Mouse (Mus musculus) liver, embryonic 16.5 days (tissue): ENCODE results near the gene Grid2. TPM values are rescaled to one million over a fixed set of nuclear protein-coding genes. Genes with fewer than 3 reads are reported as not detected.

Experiments used
- ATAC-seq: fragments of 200-750 bp; cut with Nextera tagmentation; 2 replicates; pipeline ENCODE4 v1.8.0; 2017; ENCODE audit warnings: low read depth, mild to moderate bottlenecking, moderate number of reproducible peaks, moderate library complexity
- H3K27ac ChIP-seq: fragments of 300-500 bp; sonication (generic); 2 replicates; pipeline ENCODE4 v1.5.1; 2014; ENCODE audit warnings: mild to moderate bottlenecking, low read length
- H3K27me3 ChIP-seq: fragments of 300-500 bp; sonication (generic); 2 replicates; pipeline ENCODE4 v1.6.1; 2014; ENCODE audit warnings: low read depth, low read length, mixed read lengths; ENCODE audit not compliant: control insufficient read depth, insufficient read depth
- H3K36me3 ChIP-seq: fragments of 300-500 bp; sonication (generic); 2 replicates; pipeline ENCODE4 v1.6.1; 2014; ENCODE audit warnings: mild to moderate bottlenecking; ENCODE audit not compliant: control insufficient read depth, insufficient read depth
- H3K4me1 ChIP-seq: fragments of 300-500 bp; sonication (generic); 2 replicates; pipeline ENCODE4 v1.6.1; 2014; ENCODE audit warnings: low read depth, low read length, mixed read lengths; ENCODE audit not compliant: control insufficient read depth
- H3K4me2 ChIP-seq: fragments of 300-500 bp; sonication (generic); 2 replicates; pipeline ENCODE4 v1.6.1; 2014; ENCODE audit warnings: low read depth, low read length, mixed read lengths
- H3K4me3 ChIP-seq: fragments of 300-500 bp; sonication (generic); 2 replicates; pipeline ENCODE4 v1.5.1; 2014; ENCODE audit warnings: low read depth, mild to moderate bottlenecking, low read length
- H3K9ac ChIP-seq: fragments of 300-500 bp; sonication (generic); 2 replicates; pipeline ENCODE4 v1.6.1; 2014; ENCODE audit warnings: low read depth, low read length
- H3K9me3 ChIP-seq: fragments of 300-500 bp; sonication (generic); replicated peaks from 2 replicates; pipeline ENCODE4 v1.6.1; 2016; ENCODE audit warnings: low read length; ENCODE audit not compliant: control insufficient read depth
- WGBS: fragments of 180-500 bp; shearing (Covaris S2); extraction: QIAGEN DNeasy Blood & Tissue Kit; methylation state at CpG from one replicate; pipeline ENCODE4 v1.1.7; 2014; ENCODE audit not compliant: insufficient replicate concordance; 5-methylcytosine and 5-hydroxymethylcytosine counted together
- polyA plus RNA-seq: library from polyadenylated mRNA; unstranded; fragments of >200 nt; fragmentation: Nextera tagmentation; extraction: Ambion mirVana; gene quantifications from 2 replicates; pipeline ENCODE4 v1.2.1, GENCODE M21; 2015

Grid2 gene
- polyA plus RNA-seq, 1 experiment from 2014 or later, result not detected

DNA sequence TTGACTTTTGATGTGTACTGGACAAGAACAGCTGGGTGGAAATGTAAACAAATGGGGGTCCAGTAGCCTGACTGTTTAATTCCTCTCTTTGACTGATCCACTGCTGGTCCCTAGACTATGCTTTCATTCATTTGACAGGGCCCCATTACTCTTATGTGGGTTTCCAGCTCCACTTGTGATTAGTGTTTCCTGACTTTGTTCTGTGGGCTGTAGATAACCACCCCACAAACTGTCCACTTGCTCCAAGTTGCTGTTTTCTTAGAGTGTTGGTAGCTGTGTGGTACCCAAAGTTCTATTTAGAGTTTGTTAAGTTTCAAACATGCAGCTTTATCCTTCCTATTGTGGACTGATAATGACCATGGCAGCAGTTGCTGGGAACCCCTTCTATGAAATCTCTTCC, 1172.0 kb downstream of the Grid2 start:
- no peaks in the 10 kb centered on the region for H3K36me3 ChIP-seq
- H3K27ac ChIP-seq, result no peak overlapping the region
- no peaks in the 10 kb centered on the region for H3K9me3 ChIP-seq
- H3K4me2 ChIP-seq, result no peak overlapping the region
- H3K9ac ChIP-seq, result no peak overlapping the region
- ATAC-seq, result no peak
- H3K4me1 ChIP-seq, result no peaks in the 10 kb centered on the region
- no peaks in the 10 kb centered on the region for H3K27me3 ChIP-seq
- H3K4me3 ChIP-seq, result no peak overlapping the region

DNA sequence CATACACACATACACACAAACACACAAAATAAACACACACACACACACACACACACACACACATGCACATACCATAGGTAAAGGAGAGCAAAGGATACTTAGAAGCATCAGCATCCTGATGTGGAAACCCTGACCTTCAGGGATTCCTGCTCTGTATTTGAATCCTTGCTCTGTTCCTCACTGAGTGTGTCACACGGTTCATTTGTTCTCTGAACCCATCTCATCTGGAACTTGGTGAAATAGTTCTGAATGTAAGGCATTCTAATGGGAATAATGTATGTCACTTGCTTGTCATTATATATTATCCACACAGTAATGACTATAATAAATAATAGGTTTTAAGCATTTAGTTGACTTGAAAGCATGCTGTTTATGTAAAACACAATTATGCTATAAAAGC, 1173.2 kb downstream of the Grid2 start:
- no peak for ATAC-seq
- H3K27ac ChIP-seq, result no peak overlapping the region
- H3K4me2 ChIP-seq, result no peak overlapping the region
- no peaks in the 10 kb centered on the region for H3K36me3 ChIP-seq
- H3K4me1 ChIP-seq, result no peaks in the 10 kb centered on the region
- WGBS, result 37% methylated on average over 1 of the region's 1 CpGs
- no peaks in the 10 kb centered on the region for H3K9me3 ChIP-seq
- H3K4me3 ChIP-seq, result no peak overlapping the region
- H3K9ac ChIP-seq, result no peak overlapping the region
- H3K27me3 ChIP-seq, result no peaks in the 10 kb centered on the region

DNA sequence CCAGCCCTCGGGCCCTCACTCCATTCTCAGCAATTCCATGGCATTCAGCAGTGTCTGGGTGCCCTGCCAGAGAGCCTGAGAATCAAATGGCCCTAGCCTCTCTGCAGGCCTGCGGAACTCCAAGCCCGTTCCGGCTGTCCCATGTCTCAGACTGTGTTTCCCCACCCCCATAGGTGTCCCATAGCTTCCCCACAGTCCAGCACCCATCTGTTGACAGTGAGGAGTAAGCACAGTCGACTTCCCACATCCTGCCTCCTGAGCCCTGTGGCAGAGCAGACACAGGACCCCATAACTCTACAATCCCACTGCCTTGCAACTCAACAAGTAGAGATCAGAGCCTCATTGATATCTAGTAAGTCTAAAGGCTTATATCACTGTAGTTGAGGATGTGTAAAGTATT, 1192.5 kb downstream of the Grid2 start:
- Histone ChIP-seq H3K9me3 (no peaks in the 10 kb centered on the region), H3K9ac (no peak overlapping the region), H3K27me3 (no peaks in the 10 kb centered on the region), H3K4me3 (no peak overlapping the region), H3K36me3 (no peaks in the 10 kb centered on the region), H3K4me2 (no peak overlapping the region), H3K4me1 (no peaks in the 10 kb centered on the region), H3K27ac (no peak overlapping the region)
- 56% methylated on average over 5 of the region's 5 CpGs for WGBS
- no peak for ATAC-seq

DNA sequence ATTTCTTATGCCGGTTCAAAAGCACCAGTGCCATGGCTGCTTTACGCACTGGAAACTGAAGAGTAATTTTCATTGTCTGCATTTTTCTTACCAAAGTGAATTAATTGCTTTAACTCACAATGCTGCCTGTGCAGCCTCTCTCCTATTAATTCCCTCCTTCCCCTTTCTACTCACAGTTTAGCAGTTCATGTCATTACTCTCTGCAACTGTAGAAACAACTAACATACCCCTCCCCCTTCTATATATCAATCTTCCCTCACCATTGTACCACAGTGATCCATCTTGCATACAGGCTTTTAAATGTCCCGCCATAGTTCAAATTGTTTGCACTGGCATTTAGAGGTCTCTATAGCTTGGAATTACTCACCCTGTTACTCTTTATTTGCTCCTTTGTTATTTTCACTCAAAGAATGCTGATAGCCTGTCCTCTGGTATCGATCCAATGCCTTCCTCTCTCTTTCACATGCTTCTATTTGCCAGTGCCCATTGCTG, 1193.2 kb downstream of the Grid2 start:
- H3K9ac ChIP-seq, result no peak overlapping the region
- no peak for ATAC-seq
- H3K9me3 ChIP-seq, result no peaks in the 10 kb centered on the region
- H3K4me3 ChIP-seq, result no peak overlapping the region
- no peaks in the 10 kb centered on the region for H3K4me1 ChIP-seq
- no peaks in the 10 kb centered on the region for H3K27me3 ChIP-seq
- WGBS, result 60% methylated on average over 4 of the region's 4 CpGs
- H3K36me3 ChIP-seq, result no peaks in the 10 kb centered on the region
- H3K4me2 ChIP-seq, result no peak overlapping the region
- no peak overlapping the region for H3K27ac ChIP-seq

DNA sequence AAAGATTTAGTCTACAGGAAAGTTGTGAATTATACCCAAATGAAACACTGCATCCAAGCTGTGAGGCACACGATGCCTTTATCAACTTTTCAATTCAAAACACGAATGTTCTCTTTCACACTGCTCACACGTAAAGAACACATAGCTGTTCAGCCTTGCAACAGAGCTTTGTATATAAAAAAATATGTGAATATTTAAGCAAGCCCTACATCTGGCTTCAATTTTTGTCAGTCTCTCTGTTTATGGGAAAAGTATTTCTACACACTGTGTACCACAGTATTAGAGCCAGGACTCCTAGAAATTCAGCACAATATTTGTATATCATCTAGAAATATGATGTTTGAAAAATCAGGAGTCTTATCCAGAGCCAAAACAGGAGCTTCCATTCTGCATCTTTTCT, 1195.1 kb downstream of the Grid2 start:
- Histone ChIP-seq H3K9me3 (no peaks in the 10 kb centered on the region), H3K4me3 (no peak overlapping the region), H3K9ac (no peak overlapping the region), H3K4me1 (no peaks in the 10 kb centered on the region), H3K4me2 (no peak overlapping the region), H3K36me3 (no peaks in the 10 kb centered on the region), H3K27ac (no peak overlapping the region), H3K27me3 (no peaks in the 10 kb centered on the region)
- 65% methylated on average over 3 of the region's 3 CpGs for whole genome bisulfite sequencing
- ATAC-seq, result no peak

DNA sequence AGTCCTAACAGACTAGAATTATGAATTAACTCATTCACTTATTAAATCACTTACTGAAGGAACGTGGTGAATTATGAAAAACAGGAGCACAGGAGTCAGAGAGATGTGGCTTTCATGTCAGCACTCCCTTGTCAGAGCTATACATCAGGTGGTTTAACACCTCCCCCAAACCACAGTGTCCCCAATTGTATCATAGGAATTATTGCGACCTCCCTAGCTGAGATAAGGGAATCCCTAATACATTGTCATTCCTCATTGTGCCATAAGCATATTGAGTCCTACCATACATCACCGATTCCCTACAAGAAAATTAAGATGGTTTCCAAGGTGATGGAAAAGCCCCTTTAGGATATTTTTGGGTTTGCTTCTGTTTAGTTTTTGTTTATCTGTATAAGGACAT, 1224.2 kb downstream of the Grid2 start:
- H3K4me2 ChIP-seq, result no peak overlapping the region
- no peak overlapping the region for H3K4me3 ChIP-seq
- H3K27ac ChIP-seq, result no peak overlapping the region
- 56% methylated on average over 3 of the region's 3 CpGs for WGBS
- no peaks in the 10 kb centered on the region for H3K27me3 ChIP-seq
- no peak for ATAC-seq
- H3K4me1 ChIP-seq, result no peaks in the 10 kb centered on the region
- H3K9ac ChIP-seq, result no peak overlapping the region
- no peaks in the 10 kb centered on the region for H3K36me3 ChIP-seq
- no peaks in the 10 kb centered on the region for H3K9me3 ChIP-seq

DNA sequence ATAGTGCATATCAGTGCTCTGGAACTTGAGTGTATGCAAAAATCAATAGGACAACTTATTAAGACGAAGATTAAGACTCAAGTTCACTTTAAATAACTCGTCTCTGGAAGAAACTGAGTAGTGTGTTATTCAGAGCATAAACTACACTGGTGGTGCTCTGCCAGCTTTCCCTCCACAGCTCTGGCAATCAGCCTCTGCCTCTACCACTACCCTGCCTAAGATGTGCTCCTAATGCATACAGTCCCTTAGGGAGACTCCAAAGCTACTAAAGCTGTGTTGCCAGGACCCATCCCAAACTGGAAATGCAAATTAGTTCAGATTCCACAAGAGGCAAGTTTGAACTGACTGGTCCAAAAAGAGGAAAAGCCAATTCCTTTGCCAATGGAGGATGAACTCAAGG, 1224.9 kb downstream of the Grid2 start:
- no peaks in the 10 kb centered on the region for H3K4me1 ChIP-seq
- H3K9ac ChIP-seq, result no peak overlapping the region
- WGBS, result 37% methylated on average over 2 of the region's 2 CpGs
- no peaks in the 10 kb centered on the region for H3K36me3 ChIP-seq
- H3K4me3 ChIP-seq, result no peak overlapping the region
- H3K4me2 ChIP-seq, result no peak overlapping the region
- no peak overlapping the region for H3K27ac ChIP-seq
- ATAC-seq, result no peak
- H3K27me3 ChIP-seq, result no peaks in the 10 kb centered on the region
- H3K9me3 ChIP-seq, result no peaks in the 10 kb centered on the region

DNA sequence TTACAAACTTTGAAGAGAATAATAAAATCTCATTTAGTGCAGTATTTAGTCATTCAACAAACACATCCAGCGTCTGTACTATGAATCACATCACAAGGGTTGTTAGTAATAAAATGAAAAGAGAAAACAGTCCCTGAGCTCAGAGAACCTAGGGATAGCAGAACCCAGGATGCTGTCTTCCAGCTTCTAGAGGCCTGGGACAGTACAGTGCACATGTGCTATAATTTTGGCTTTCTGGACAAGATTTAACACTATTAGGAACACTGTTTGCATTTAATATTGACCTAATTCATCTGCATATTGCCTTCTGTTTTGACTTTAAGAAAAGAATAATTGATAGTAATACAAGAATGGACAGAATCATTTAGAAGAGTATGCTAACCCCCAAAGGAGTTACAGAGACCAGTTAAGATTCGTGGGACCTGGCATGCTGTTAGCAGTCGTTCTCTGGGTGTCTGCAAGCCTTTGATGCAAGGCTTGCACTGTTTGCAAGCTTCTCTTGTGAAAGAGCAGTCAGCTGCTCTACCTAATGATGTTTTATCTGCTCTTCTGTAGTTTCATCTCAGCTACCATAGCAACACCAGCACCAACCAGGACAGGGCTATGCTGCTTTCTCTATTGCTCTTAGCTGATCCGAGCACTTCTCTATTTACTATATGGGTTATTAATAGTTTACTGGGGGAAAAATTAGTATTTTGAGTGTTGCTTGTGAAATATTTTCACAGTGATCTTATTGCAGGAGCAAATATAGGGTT, 1234.8 kb downstream of the Grid2 start:
- Histone ChIP-seq H3K9ac (no peak overlapping the region), H3K36me3 (no peaks in the 10 kb centered on the region), H3K4me2 (no peak overlapping the region), H3K27ac (no peak overlapping the region), H3K9me3 (no peaks in the 10 kb centered on the region), H3K4me3 (no peak overlapping the region), H3K27me3 (no peaks in the 10 kb centered on the region), H3K4me1 (no peaks in the 10 kb centered on the region)
- 38% methylated on average over 4 of the region's 4 CpGs for WGBS
- ATAC-seq, result no peak

DNA sequence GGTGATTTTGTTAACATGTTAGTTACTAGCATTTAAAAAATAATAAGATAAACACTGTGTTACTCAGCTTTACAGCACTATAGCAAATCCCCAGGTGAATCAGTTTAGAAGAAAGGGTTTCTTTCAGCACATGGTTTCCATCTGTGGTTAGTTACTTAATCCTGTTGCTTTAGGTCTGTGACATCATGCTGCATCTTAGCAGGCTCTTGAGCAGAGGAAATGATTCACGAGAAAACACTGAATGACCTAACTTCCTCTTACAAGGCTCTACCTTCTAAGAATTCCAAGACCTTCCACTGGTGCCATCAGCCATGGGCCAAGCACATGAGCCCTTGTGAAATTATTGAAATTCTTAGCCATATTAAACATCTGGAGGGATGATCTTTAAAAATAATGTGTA, 1248.7 kb downstream of the Grid2 start:
- no peak overlapping the region for H3K9ac ChIP-seq
- no peak overlapping the region for H3K27ac ChIP-seq
- no peak overlapping the region for H3K4me3 ChIP-seq
- 0% methylated on average over 1 of the region's 1 CpGs for WGBS
- H3K4me2 ChIP-seq, result no peak overlapping the region
- no peaks in the 10 kb centered on the region for H3K4me1 ChIP-seq
- H3K36me3 ChIP-seq, result no peaks in the 10 kb centered on the region
- no peaks in the 10 kb centered on the region for H3K9me3 ChIP-seq
- ATAC-seq, result no peak
- no peaks in the 10 kb centered on the region for H3K27me3 ChIP-seq
